Mouse (Mus musculus) duodenum, adult 2 months (tissue): Measurements from ENCODE around the gene B4galt7. TPM values are rescaled to one million over a fixed set of nuclear protein-coding genes. Genes with fewer than 3 reads are reported as not detected.

Experiments
- polyA plus RNA-seq: library from polyadenylated mRNA; depleted of rRNA; stranded (reverse); fragments of >200 nt; gene quantifications from 2 replicates; pipeline ENCODE4 v1.2.3, GENCODE M21; 2012; ENCODE audit warnings: low replicate concordance; rRNA removed

Gene B4galt7
- polyA plus RNA-seq = 16.1 and 17.0 TPM in 2 replicates

GRCm38 (mm10) chr13:55599566-55600540 is at the start of gene B4galt7:
B4galt7 (plus strand) TSS chr13:55599896.

GRCm38 (mm10) chr13:55571027-55571751 is 28.5 kb upstream of the B4galt7 start, which contains the start of gene Fam193b:
Fam193b (minus strand) TSS chr13:55571120.

DNA sequence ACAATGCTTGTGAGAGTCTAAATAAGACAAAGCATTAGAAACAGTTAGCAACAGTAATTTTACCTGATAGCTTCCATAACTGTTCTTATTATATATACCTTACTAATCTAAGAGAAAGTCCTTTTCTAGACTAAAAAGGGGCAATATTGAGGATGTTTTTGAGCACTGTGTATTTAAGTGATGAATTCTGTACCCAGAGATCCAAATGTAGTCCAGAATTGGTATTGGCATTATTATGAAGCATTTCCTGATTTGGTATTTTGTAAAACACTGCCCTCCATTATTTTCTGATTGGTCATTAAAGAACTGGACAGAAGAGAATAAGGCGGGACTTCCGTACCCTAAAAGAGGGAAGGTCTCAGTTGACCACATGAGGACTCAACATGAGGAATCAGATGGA is 26.3 kb upstream of the B4galt7 start, which contains the start of gene Tmed9:
TSS of gene Tmed9 (plus strand) at position 301 of the 400 bp plus-strand sequence.

DNA sequence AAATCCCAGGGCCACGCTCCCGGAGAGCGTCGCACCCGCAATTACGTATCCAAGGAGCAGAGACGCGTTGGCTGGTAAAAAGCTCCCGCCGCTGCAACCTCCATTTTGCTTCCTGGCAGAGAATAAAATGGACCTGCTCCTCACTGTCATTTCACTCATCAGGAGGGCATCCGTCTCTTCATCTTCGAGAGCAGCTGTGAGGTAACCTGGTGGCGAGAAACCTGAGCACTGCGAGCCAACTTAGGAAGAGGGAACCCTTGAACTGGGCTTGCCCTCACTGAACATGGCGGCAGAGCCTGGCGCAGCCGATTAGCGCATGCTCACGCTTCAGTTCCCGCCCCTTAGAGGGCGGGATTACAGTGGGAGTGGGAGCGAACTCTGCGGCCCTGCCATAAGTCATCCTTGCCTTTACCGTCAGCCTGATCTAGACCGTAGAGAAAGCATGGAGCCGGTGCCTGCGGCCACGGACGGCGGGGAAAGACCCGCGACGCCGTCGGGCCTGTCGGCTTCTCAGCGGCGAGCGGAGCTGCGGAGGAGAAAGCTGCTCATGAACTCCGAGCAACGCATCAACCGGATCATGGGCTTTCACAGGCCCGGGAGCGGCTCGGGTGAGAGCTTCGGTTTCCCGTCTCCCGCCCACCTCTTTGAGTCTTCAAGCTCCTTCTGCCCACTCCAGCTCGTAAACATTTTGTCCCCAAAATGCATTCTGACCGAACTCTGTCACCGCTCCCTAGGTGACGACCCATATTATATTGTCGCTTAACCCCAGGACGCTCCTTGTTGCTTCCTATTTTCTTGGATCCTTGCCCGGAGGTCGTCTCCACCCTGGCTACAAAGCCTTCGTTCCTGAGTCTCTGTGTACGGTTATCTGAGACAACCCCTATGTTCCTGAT is 23.2 kb downstream of the B4galt7 start, which contains the start of gene Caml:
TSS of gene Caml (plus strand) at position 357 of the 893 bp plus-strand sequence.

GRCm38 (mm10) chr13:55634639-55635127 is 35.0 kb downstream of the B4galt7 start, which contains the start of gene Ddx46:
Ddx46 (plus strand) TSS chr13:55635027.

Other genes starting within 250 kb of the B4galt7 start
- 79.1 and 91.4 TPM in 2 replicates for gene Lman2, start 237.1 kb upstream of the B4galt7 start, polyA plus RNA-seq
- gene Rgs14, start 230.2 kb upstream of the B4galt7 start, polyA plus RNA-seq = 5.0 and 14.5 TPM in 2 replicates
- gene Slc34a1, start 201.7 kb upstream of the B4galt7 start, polyA plus RNA-seq = 0.12 and 0.28 TPM in 2 replicates
- gene Pfn3, start 184.7 kb upstream of the B4galt7 start, polyA plus RNA-seq = not detected in 2 replicates
- 0.13 and 0.63 TPM in 2 replicates for gene F12, start 173.1 kb upstream of the B4galt7 start, polyA plus RNA-seq
- gene Grk6, start 154.8 kb upstream of the B4galt7 start, polyA plus RNA-seq = 25.7 and 27.4 TPM in 2 replicates
- 5.1 and 13.9 TPM in 2 replicates for gene Prr7, start 135.6 kb upstream of the B4galt7 start, polyA plus RNA-seq
- gene Dbn1, start 111.8 kb upstream of the B4galt7 start, polyA plus RNA-seq = 10.7 and 14.9 TPM in 2 replicates
- 54.3 and 103 TPM in 2 replicates for gene Pdlim7, start 86.2 kb upstream of the B4galt7 start, polyA plus RNA-seq
- 11.7 and 26.9 TPM in 2 replicates for gene Dok3, start 70.6 kb upstream of the B4galt7 start, polyA plus RNA-seq
- 36.9 and 37.2 TPM in 2 replicates for gene Ddx41, start 63.2 kb upstream of the B4galt7 start, polyA plus RNA-seq
- gene Fam193b, start 28.8 kb upstream of the B4galt7 start, polyA plus RNA-seq = 71.0 and 75.1 TPM in 2 replicates
- gene Tmed9, start 26.2 kb upstream of the B4galt7 start, polyA plus RNA-seq = 19.5 and 29.4 TPM in 2 replicates
- gene Caml, start 23.1 kb downstream of the B4galt7 start, polyA plus RNA-seq = 4.8 and 8.4 TPM in 2 replicates
- 3.5 and 5.7 TPM in 2 replicates for gene Ddx46, start 35.1 kb downstream of the B4galt7 start, polyA plus RNA-seq
- 3.9 and 6.0 TPM in 2 replicates for gene B230219D22Rik, start 93.2 kb downstream of the B4galt7 start, polyA plus RNA-seq
- 25.9 and 33.2 TPM in 2 replicates for gene Txndc15, start 114.8 kb downstream of the B4galt7 start, polyA plus RNA-seq
- 9.5 and 20.7 TPM in 2 replicates for gene Pcbd2, start 127.5 kb downstream of the B4galt7 start, polyA plus RNA-seq
- gene Catsper3, start 184.7 kb downstream of the B4galt7 start, polyA plus RNA-seq = 0.11 TPM in 1 of 2 replicates, not detected in the other
- gene Pitx1, start 236.3 kb downstream of the B4galt7 start, polyA plus RNA-seq = 17.4 and 24.3 TPM in 2 replicates